Mouse (Mus musculus) layer of hippocampus, adult 2 months (tissue): ENCODE data around the gene Ptprt. TPM values are rescaled to one million over a fixed set of nuclear protein-coding genes. Genes with fewer than 3 reads are reported as not detected.
"Not testable (repeated sequence)": the region's sequence is repeated elsewhere in the genome, so short reads cannot be mapped to it uniquely, and the experiment has no call there.

Experiments used
- DNase-seq, 2 experiments: peaks; one replicate each; pipeline ENCODE4 v3.0.0; 2022; ENCODE audit warnings: low spot score in 2 of 2
- H3K27ac ChIP-seq: fragments of 200-600 bp; 2 replicates; pipeline ENCODE4 v1.8.1; 2022
- H3K4me3 ChIP-seq: fragments of 200-600 bp; 2 replicates; pipeline ENCODE4 v1.8.1; 2022; ENCODE audit warnings: mild to moderate bottlenecking
- CTCF ChIP-seq: fragments of 200-600 bp; conservative IDR thresholded peaks from 2 replicates; pipeline ENCODE4 v1.8.1; 2022; ENCODE audit warnings: antibody characterized with exemption, mild to moderate bottlenecking, moderate library complexity
- total RNA-seq, 2 experiments: library from RNA; stranded (reverse); gene quantifications; 2 replicates each; pipeline ENCODE4 v1.2.3; 2021

Ptprt gene
- total RNA-seq, 2 experiments from 2014 or later: 49.0 to 49.5 TPM

DNA sequence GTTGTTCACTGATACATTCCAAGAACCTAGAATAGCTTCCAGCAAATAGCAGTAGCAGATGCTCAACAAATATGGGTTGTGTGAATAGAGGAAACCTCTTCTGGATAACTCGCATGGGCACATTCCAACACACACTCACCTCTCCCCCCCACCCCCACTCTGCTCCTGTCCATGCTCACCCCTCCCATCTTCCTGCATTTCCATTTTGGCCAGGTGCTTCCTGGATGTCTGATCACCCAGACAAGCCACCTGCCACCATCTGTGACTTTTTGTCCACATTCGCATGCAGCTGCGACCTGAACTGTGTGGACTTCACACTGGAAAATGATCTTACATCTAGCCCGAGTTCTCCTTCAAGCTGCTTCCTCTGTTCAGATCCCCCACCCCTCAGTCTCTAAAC, 1115.5 kb downstream of the Ptprt start:
- Histone ChIP-seq H3K27ac (no peak overlapping the region), H3K4me3 (no peak overlapping the region)
- TF ChIP-seq CTCF: no peak
- no peak for DNase-seq

DNA sequence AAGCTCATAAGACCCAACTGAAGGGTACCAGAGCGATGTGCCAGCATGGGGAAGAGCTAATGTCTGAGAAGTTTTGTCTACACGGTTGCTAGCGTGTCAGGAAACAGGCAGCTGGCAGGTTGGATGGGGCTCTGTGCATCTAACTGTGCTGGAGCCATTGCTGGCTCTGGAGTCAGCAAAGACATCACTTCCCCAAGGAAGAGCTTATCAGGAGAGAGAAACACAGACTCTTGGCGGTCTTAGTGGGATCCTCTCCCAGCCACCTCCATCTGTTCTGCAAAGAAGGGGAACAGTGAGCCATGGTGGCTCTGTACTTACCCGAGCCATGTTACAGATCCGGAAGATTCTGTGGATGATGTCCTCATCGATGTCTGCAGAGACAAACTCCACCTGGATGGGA, 1126.8 kb downstream of the Ptprt start:
- Histone ChIP-seq H3K27ac (no peak overlapping the region), H3K4me3 (no peak overlapping the region)
- DNase-seq: no peak
- TF ChIP-seq CTCF: no peak

DNA sequence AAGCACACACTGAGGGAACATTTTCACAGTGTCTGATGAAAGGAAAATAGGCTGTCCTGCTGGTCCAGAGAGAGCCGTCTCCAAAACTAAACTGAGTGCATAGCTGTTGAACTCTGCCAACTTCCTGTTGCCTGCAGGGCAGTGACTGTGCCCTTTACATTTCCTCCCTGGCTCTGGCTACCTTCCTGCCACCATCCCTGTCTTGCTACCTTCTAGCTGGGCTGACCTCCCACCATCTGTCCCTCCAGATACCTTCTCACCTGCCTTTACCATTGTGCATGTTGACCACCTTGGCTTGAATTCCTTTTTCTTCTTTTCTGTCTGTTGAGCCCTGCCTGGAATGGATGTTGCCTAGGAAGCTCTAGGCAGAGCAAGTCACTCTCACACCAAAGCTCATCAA, 1133.8 kb downstream of the Ptprt start:
- DNase-seq: no peak
- Histone ChIP-seq H3K27ac (no peak overlapping the region), H3K4me3 (no peak overlapping the region)
- no peak for TF ChIP-seq CTCF

DNA sequence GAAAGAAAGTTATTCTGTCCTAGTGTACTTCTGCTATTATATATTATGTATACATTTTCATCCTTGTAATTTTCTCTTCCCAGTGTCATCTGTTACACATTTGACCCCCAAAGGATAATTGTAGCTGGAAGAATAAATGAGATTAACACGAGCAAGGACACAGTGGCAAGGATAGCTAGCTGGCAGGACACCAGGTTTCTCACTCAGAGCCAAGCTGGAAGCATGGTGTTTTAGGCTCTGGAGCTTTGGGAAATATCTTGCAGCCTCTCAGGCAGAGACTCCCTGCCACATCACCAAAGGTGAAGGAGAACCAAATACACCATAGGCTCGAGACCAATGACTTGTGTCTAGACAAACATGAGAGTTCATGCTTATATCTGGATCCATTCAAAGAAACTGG, 1141.3 kb downstream of the Ptprt start:
- DNase-seq: no peak
- TF ChIP-seq CTCF: no peak
- no peak overlapping the region for H3K4me3 ChIP-seq
- H3K27ac ChIP-seq: no peak overlapping the region

DNA sequence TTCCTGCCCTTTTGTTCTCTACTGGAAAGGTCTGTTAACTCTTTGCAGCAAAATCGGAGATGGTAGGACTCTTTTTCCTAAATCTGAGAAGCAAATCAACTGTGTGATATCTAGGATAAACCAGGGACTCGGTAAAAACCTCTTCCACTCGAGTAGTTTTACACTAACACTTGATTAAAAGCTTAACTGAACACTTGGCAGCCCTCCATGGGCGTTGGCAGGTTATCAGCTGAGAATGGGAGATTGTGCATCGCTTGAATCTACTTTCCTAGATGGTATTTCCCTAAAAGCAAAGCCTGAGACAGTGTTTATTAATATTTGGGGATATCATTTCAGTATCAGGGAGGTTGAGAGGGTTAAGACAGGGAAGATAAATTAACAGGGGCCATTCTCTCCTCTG, 1144.0 kb downstream of the Ptprt start:
- Histone ChIP-seq H3K4me3 (no peak overlapping the region), H3K27ac (no peak overlapping the region)
- DNase-seq: peak; percentile 63 to 83
- no peak for TF ChIP-seq CTCF

DNA sequence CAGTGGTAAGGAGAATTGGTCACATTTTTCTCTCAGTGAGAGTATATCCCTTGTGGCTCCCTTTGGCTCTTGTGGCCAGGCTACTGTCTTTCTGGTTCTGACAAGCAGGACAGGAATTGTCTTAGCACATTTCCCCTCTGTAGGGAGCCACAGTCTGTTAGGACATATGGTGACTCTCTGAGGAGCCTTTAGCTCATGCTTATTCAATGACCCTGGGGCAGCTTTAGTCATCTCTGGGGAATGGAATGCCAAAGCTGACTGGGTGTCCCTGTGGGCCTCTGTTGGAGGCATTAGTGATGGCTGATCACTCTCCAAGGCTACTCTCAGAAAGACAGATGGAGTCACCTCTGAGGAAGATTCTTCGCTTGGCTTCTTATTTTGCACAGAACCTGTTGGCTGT, 1147.7 kb downstream of the Ptprt start:
- TF ChIP-seq CTCF: no peak
- Histone ChIP-seq H3K27ac (no peak overlapping the region), H3K4me3 (no peak overlapping the region)
- no peak for DNase-seq

DNA sequence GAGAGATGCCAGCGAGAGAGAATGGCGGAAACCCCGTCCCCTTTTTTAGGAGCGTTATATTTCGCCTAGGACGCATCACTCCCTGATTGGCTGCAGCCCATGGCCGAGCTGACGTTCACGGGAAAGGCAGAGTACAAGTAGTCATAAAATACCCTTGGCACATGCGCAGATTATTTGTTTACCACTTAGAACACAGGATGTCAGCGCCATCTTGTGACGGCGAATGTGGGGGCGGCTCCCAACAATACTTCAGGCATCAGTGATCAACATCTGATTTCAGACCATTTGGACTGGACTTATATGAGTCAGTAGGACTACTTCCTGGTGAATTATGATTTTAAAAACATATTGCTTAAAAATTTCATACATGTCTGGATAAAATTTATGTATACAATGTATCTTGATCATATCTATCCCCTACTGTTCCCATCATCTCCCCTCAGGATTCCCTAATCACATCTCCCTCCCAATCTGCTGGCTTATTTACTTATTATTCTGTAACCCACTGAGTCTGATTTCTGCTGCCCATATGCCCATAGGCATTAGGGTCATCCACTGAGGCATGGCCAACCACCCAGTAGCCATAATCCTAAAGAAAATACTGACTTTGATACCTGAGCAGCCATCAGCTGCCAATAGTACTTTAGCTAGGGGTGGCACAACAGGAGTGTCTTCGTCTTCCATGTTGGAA, 1148.9 kb downstream of the Ptprt start:
- H3K4me3 ChIP-seq, H3K27ac ChIP-seq, DNase-seq: not testable (repeated sequence)

DNA sequence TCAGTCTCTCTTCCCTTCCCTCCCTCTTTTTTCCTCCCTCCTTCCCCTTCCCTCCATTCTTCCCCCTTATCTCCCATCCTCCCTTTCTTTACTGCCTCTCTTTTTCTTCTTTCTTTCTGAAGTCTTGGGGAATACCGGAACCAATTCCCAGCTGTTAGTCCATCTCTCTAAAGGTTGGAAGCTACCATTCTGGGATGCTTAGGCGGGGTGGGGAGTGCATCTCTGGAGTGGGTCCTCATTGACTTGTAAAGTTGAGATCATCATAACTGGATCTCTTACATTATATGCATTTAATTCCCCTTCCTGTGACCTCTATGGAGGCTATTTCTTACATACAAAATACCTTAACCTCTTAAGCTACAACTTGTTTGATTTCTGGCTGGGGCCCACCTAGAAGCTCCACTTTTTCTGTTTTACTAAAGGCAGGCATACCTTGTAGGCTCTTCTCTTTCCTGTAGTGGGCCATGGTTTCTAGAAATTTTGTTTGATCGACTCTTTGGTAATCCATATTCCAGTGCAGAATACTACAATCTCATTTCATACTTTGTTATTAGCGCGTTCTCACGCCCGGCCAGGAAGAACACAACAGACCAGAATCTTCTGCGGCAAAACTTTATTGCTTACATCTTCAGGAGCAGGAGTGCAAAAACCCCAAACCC, 1149.7 kb downstream of the Ptprt start:
- Histone ChIP-seq H3K4me3 (peak overlapping the region; percentile 40), H3K27ac (no peak overlapping the region)
- TF ChIP-seq CTCF: no peak
- no peak for DNase-seq

DNA sequence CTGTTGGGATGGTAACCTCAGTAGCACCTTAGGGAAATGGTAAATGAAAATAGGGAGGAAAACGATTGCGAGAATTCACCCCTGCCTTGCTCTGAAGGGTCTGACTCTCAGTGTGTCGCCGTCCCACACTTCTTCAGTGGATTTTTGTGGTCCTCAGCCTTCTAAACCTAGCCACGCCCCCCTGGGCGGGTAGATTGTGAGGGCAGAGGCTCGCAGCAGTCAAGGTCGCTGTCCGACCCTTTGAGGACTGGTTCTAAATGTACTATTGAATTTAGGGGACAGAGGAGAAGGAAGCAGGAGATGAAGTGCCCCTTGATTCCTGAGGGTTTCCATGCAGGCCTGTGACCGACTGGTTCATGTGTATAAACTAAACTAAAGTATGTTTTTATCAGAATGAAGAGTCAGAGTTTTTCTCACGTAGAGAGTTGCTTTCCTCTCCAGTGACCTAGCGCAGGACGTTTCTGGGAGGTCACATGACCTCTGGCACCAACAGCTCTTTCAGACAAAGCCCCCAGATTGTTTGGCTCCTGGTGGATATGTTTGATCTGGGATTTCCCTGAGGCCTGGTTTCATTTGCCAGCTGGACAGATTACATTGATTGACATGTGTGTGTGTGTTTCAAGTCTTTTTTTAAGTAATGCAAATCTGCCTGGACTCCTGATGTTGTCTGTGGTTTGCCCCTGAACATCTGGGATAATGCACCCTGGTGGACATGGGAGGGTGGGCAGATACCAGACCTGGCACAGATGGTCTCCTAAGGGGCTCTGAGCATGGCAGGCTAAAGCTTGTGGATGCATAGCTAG, 1161.6 kb downstream of the Ptprt start:
- Histone ChIP-seq H3K4me3 (peak overlapping the region; percentile 41), H3K27ac (no peak overlapping the region)
- DNase-seq: no peak
- no peak for TF ChIP-seq CTCF

DNA sequence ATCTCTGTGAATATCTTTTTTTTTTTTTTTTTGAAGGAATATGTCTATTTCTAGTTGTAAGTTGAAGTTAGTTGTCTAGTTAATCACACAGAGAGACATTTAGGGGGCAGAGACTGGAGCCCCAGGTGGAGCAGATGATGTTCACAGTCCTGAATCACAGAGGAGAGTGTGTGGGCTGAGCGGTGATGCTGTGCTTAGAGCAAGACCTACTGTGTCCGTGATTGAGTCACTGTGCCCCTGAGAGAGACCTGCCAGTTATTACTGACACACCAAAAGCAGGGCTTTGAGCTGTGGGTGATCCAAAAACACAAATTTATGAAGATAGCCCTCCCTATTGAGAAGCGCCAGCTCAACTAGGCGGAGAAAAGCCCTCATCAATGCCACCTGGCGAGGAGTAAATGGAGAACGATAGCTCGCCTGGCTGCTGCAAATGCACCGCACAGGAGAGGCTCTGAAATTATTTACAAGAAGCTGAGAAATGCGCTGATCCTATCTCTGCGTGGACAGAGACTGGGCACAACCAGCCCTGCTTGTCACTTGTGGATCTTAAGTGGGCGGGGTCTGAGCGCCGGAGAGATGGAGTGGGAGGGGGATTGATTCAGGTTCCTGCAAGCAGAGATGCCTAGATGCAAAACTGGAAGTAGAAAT, 1162.4 kb downstream of the Ptprt start:
- Histone ChIP-seq H3K27ac (no peak overlapping the region), H3K4me3 (peak overlapping the region; percentile 41)
- DNase-seq: no peak
- TF ChIP-seq CTCF: peak; percentile 30

DNA sequence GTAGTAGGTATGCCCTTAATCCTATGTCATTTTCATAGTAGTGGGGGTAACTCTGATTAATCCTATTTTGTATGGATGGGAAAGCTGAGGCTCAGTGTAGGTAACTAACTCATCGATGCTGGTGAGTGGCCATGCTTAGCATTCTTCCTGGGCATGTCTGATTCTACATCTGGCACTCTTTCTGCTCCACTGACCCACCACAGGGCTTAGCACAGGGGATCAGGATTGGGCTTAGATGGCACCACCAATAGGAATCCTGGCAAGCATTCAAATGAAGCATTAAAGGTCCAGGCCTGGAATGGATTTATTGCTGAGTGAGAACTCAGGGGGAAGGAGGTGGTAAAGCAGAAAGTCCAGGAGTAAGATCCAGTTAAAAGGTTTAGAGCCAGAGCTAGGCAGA, 1179.2 kb downstream of the Ptprt start:
- no peak overlapping the region for H3K4me3 ChIP-seq
- TF ChIP-seq CTCF: no peak
- no peak overlapping the region for H3K27ac ChIP-seq
- no peak for DNase-seq

DNA sequence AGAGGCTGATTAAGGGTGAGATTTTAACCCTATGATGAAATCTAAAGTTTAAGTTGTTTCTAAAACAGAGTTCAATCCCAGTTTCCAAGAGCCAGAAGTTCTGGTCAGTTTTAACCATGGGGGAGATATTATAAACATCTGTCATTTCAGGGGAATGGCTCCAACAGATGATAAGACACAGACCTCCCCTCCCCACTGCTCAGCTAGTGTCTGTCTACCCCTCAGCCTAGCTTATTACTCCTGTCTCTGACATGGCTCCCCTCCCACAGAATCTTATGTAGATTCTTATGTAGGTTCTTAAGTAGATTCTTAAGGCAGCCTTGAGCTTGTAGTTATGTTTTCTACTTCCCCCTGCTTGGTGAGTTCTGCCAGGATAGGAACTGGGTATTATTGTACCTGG, 1180.5 kb downstream of the Ptprt start:
- no peak for TF ChIP-seq CTCF
- no peak for DNase-seq
- H3K27ac ChIP-seq: no peak overlapping the region
- no peak overlapping the region for H3K4me3 ChIP-seq
